Mouse (Mus musculus) stomach, embryonic 14.5 days (tissue): ENCODE results near the gene Ccno. TPM values are rescaled to one million over a fixed set of nuclear protein-coding genes. Genes with fewer than 3 reads are reported as not detected.
"Not testable (repeated sequence)": the region's sequence is repeated elsewhere in the genome, so short reads cannot be mapped to it uniquely, and the experiment has no call there.

ENCODE experiments used
- ATAC-seq: fragments of 200-750 bp; cut with Nextera tagmentation; 2 replicates; pipeline ENCODE4 v1.8.0; 2017; ENCODE audit warnings: low read depth, moderate TSS enrichment; ENCODE audit not compliant: insufficient number of reproducible peaks, insufficient read depth, low FRiP score
- H3K27ac ChIP-seq: fragments of 300-500 bp; sonication (generic); 2 replicates; pipeline ENCODE4 v1.5.1; 2014; ENCODE audit warnings: mild to moderate bottlenecking, low read length, moderate library complexity, mixed read lengths
- H3K27me3 ChIP-seq: fragments of 300-500 bp; sonication (generic); 2 replicates; pipeline ENCODE4 v1.6.1; 2014; ENCODE audit warnings: low read length, control low read depth, mixed read lengths; ENCODE audit not compliant: control insufficient read depth, insufficient read depth
- H3K36me3 ChIP-seq: fragments of 300-500 bp; sonication (generic); 2 replicates; pipeline ENCODE4 v1.6.1; 2014; ENCODE audit warnings: mild to moderate bottlenecking, control low read depth, low read length, moderate library complexity, mixed read lengths; ENCODE audit not compliant: control insufficient read depth, insufficient read depth
- H3K4me1 ChIP-seq: fragments of 300-500 bp; sonication (generic); 2 replicates; pipeline ENCODE4 v1.6.1; 2014; ENCODE audit warnings: low read length, control low read depth, mixed read lengths; ENCODE audit not compliant: control insufficient read depth, insufficient read depth
- H3K4me2 ChIP-seq: fragments of 300-500 bp; sonication (generic); replicated peaks from 2 replicates; pipeline ENCODE4 v1.6.1; 2014; ENCODE audit warnings: low read depth, low read length, control low read depth
- H3K4me3 ChIP-seq: fragments of 300-500 bp; sonication (generic); 2 replicates; pipeline ENCODE4 v1.5.1; 2014; ENCODE audit warnings: low read depth, low read length, control low read depth
- H3K9ac ChIP-seq: fragments of 300-500 bp; sonication (generic); replicated peaks from 2 replicates; pipeline ENCODE4 v1.6.1; 2014; ENCODE audit warnings: low read depth, mild to moderate bottlenecking, control low read depth, low read length, moderate library complexity, mixed read lengths
- H3K9me3 ChIP-seq: fragments of 300-500 bp; sonication (generic); 2 replicates; pipeline ENCODE4 v1.6.1; 2016; ENCODE audit warnings: low read depth, low read length, control low read depth; ENCODE audit not compliant: control insufficient read depth
- WGBS: fragments of 180-500 bp; shearing (Covaris S2); extraction: QIAGEN DNeasy Blood & Tissue Kit; methylation state at CpG from one replicate; pipeline ENCODE4 v1.1.7; 2014; 5-methylcytosine and 5-hydroxymethylcytosine counted together
- polyA plus RNA-seq: library from polyadenylated mRNA; unstranded; fragments of >200 nt; fragmentation: Nextera tagmentation; extraction: Ambion mirVana; gene quantifications from 2 replicates; pipeline ENCODE4 v1.2.1, GENCODE M21; 2014

Ccno gene
- polyA plus RNA-seq, 1 experiment from 2014 or later: 0.35 TPM

DNA sequence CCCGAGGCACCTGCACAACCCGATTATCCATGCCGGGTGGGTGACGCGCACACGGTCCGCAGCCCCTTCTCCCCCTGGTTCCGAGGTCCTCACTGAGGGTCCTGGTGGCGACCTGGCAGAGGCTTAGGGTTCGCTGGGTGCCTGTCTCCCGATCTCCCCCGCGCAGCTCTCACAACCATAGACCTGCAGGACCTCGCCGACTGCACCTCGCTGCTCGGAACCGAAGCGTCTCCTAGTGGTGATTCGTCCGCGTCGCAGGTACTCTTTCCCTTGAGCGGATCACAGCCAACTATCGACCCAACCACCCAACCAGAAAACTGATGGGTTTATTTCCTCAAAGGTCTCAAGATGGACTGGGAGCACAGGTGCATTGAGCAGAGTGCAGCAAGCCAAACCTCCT is 6.6 kb downstream of the Ccno start:
- Histone ChIP-seq H3K9ac (no peak overlapping the region), H3K27me3 (peaks cover 69% of the 10 kb centered on the region), H3K27ac (no peak overlapping the region), H3K9me3 (no peaks in the 10 kb centered on the region), H3K36me3 (no peaks in the 10 kb centered on the region), H3K4me3 (peak overlapping the region; percentile 36), H3K4me2 (peak overlapping the region; percentile 64), H3K4me1 (peaks cover 18% of the 10 kb centered on the region; the same call in 1 of the 2 replicates)
- WGBS: under 1% methylated on average over 25 of the region's 25 CpGs
- ATAC-seq: peak; percentile 33; the same call in 1 of the 2 replicates

DNA sequence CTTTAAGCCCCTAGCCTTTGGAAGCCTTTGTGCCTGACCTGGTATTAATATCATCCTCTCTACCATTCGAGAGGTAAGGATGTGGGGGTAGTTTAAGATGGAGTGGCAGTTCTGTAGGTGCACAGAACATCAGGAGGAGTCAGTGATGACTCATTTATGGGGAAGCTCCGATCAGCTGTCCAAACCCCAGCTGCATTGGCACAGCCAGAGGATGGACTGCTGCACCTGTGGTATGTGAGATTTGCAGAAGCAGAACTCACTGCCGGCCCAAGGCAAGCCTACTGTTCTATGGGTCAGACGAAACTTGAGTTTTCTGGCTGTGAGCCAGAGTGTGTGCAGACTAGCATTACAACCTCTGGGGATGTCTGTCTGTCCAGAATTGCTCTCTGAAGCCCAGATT is 8.8 kb downstream of the Ccno start:
- Histone ChIP-seq H3K4me3 (no peak overlapping the region), H3K27ac (no peak overlapping the region), H3K4me1 (peaks cover 13% of the 10 kb centered on the region; the same call in 1 of the 2 replicates), H3K9ac (no peak overlapping the region), H3K9me3 (no peaks in the 10 kb centered on the region), H3K4me2 (no peak overlapping the region), H3K27me3 (peaks cover 51% of the 10 kb centered on the region), H3K36me3 (no peaks in the 10 kb centered on the region)
- no peak for ATAC-seq
- WGBS: 53% methylated on average over 4 of the region's 4 CpGs

GRCm38 (mm10) chr13:112997369-112997768 is 9.8 kb downstream of the Ccno start:
- H3K4me1 ChIP-seq: peaks cover 13% of the 10 kb centered on the region; the same call in 1 of the 2 replicates
- H3K9ac ChIP-seq: no peak overlapping the region
- H3K36me3 ChIP-seq: no peaks in the 10 kb centered on the region
- no peaks in the 10 kb centered on the region for H3K9me3 ChIP-seq
- no peak overlapping the region for H3K4me2 ChIP-seq
- no peak overlapping the region for H3K4me3 ChIP-seq
- H3K27ac ChIP-seq: no peak overlapping the region
- WGBS: 67% methylated on average over 6 of the region's 6 CpGs
- H3K27me3 ChIP-seq: peaks cover 48% of the 10 kb centered on the region
- ATAC-seq: no peak

- H3K9me3 ChIP-seq: no peaks in the 10 kb centered on the region
- peaks cover 8% of the 10 kb centered on the region; the same call in 1 of the 2 replicates for H3K4me1 ChIP-seq
- no peaks in the 10 kb centered on the region for H3K36me3 ChIP-seq
- H3K9ac ChIP-seq: peak overlapping the region; percentile 33; the same call in 1 of the 2 replicates
- H3K4me3 ChIP-seq: peak overlapping the region; percentile 39
- H3K4me2 ChIP-seq: peak overlapping the region; percentile 88
- H3K27me3 ChIP-seq: peaks cover 42% of the 10 kb centered on the region
- H3K27ac ChIP-seq: no peak overlapping the region
- no peak; the same call in 1 of the 2 replicates for ATAC-seq
- under 1% methylated on average over 46 of the region's 46 CpGs for WGBS
Measured at GRCm38 (mm10) chr13:112998427-112999201, 11.0 kb downstream of the Ccno start.

- ATAC-seq: peak; percentile 53
- no peak overlapping the region for H3K9ac ChIP-seq
- no peaks in the 10 kb centered on the region for H3K36me3 ChIP-seq
- H3K27ac ChIP-seq: peak overlapping the region; percentile 58; the same call in 1 of the 2 replicates
- H3K4me3 ChIP-seq: no peak overlapping the region
- 66% methylated on average over 3 of the region's 3 CpGs for WGBS
- 0 out of 2 replicates have a peak, but pooled peaks cover 5% of the 10 kb centered on the region for H3K4me1 ChIP-seq
- no peaks in the 10 kb centered on the region for H3K9me3 ChIP-seq
- peaks cover 27% of the 10 kb centered on the region for H3K27me3 ChIP-seq
- no peak overlapping the region for H3K4me2 ChIP-seq
Measured at GRCm38 (mm10) chr13:113000090-113000489, 12.5 kb downstream of the Ccno start.

- Histone ChIP-seq H3K9ac (no peak overlapping the region), H3K27ac (peak overlapping the region; percentile 58; the same call in 1 of the 2 replicates), H3K4me1 (0 out of 2 replicates have a peak, but pooled peaks cover 5% of the 10 kb centered on the region), H3K4me3 (no peak overlapping the region), H3K4me2 (no peak overlapping the region), H3K27me3 (peaks cover 23% of the 10 kb centered on the region), H3K9me3 (no peaks in the 10 kb centered on the region), H3K36me3 (no peaks in the 10 kb centered on the region)
- 55% methylated on average over 9 of the region's 9 CpGs for WGBS
- peak; percentile 94 for ATAC-seq
Measured at GRCm38 (mm10) chr13:113000576-113001318, 13.1 kb downstream of the Ccno start.

- Histone ChIP-seq H3K4me2 (peak overlapping the region; percentile 36), H3K36me3 (no peaks in the 10 kb centered on the region), H3K9ac (no peak overlapping the region), H3K4me1 (no peaks in the 10 kb centered on the region), H3K9me3 (no peaks in the 10 kb centered on the region; the same call in 1 of the 2 replicates), H3K27me3 (no peaks in the 10 kb centered on the region), H3K27ac (no peak overlapping the region), H3K4me3 (no peak overlapping the region)
- no peak for ATAC-seq
- WGBS: 79% methylated on average over 6 of the region's 6 CpGs
Measured at GRCm38 (mm10) chr13:113012683-113013082, 25.1 kb downstream of the Ccno start.

DNA sequence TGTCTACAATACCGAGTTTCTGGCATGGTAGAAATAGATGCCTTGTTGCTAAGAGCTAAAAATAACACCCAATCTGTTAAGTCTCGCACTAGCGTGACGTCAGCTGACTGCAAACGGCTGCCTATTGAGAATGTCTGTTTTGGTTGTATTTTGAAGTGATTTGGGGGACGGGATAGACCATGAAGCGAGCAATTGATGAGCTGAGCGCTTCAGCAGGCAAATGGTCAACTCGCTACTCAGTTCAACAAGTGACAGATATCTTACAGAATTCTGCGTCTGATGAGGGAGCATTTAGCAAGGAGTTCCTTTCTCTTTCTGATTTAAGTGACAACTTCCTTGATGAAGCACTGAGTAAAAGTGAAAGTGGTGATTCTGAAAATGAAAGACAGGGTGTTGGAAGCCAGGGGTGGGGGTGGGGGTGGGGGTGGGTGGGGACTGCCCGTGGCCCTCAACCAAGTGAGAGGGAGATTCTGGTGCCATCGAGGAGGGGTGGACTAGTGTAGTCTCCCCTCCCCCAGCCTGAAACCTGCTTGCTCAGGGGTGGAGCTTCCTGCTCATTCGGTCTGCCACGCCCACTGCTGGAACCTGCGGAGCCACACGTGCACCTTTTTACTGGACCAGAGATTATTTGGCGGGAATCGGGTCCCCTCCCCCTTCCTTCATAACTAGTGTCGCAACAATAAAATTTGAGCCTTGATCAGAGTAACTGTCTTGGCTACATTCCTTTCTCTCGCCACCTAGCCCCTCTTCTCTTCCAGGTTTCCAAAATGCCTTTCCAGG is 25.8 kb downstream of the Ccno start:
- not testable (repeated sequence) for H3K27me3 ChIP-seq, H3K36me3 ChIP-seq, H3K9me3 ChIP-seq, H3K27ac ChIP-seq, H3K4me1 ChIP-seq, ATAC-seq, H3K9ac ChIP-seq
- peak overlapping the region; percentile 36 for H3K4me2 ChIP-seq
- 42% methylated on average over 19 of the region's 20 CpGs for WGBS
- peak overlapping the region; percentile 4; the same call in 1 of the 2 replicates for H3K4me3 ChIP-seq
